Mouse (Mus musculus) mouse embryonic stem cell (cell line): Measurements from ENCODE around the gene Chd6.
"Not testable (repeated sequence)": the region's sequence is repeated elsewhere in the genome, so short reads cannot be mapped to it uniquely, and the experiment has no call there.

Experiments
- in situ Hi-C, 2 experiments: fragments of 300-500 bp; cut with MboI; formaldehyde crosslinking; loops; 1 replicate in 1 of 2; 3 replicates in 1 of 2; pipeline ENCODE4 v1.14.3; 2019 to 2020; ENCODE audit warnings: low sequenced_read_pairs in 2 of 2, low pct_unique_long_range_greater_than_20kb in 1 of 2, mixed read lengths in 1 of 2; ENCODE audit not compliant: unreplicated experiment in 1 of 2

The Chd6 gene

GRCm38 (mm10) chr2:160996987-160997763 lies 111.7 kb downstream of the Chd6 start:
- in situ Hi-C loops = no loop called here

GRCm38 (mm10) chr2:160994181-160994580 lies 114.7 kb downstream of the Chd6 start:
- in situ Hi-C loops = no loop called here

DNA sequence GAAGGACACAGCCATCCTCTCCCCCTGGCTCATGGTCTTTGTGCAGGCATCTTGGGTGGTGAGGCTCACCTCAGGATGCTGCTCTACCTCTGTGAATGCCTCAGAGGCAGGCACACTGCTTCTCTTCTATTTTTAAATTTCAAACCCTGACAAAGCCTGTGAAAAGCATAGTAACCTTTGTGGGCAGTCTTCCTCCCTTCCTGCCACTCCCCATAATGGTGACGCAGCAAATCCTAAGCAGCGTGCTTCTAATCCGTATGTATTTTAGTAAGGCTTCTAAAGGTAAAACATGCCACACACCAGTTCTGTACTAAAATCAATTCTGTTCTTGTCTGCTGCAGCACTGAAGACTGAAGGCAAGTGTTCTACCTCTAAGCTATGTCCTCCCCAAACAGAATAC lies 116.4 kb downstream of the Chd6 start:
- in situ Hi-C loops = no loop called here

DNA sequence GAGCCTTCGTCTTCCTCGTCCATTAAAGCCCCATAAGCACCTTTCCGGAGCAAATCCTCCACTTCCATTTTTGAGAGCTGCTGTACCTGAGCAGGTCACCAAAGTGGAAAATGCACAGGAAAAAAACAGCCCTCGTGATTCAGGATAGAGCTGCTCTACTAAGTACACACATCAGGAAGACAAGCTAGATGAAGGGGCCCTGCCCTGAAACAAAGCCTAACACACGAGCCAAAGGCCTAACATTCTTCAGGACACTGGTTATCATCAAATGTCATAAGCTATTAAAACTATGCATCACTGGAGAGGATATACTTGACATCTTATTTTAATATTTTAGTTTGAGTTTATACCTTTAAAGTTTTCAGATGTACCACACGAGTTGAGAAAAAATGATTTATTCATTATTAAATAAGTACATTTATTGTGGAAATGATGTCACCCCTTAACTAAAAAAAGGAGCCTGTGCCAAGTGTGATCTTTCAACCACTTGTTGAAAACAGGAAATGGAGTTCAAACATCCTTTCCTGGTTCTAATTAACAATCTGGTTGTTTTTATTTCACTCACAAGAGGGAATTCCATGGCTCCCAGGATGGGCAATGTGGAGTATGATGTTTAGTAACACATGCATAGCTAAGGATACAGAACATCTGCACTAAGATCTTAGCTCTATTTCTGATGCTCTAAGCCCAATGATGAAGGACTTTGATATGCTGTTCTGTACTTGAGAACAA lies 118.4 kb downstream of the Chd6 start:
- in situ Hi-C loops = no loop called here

DNA sequence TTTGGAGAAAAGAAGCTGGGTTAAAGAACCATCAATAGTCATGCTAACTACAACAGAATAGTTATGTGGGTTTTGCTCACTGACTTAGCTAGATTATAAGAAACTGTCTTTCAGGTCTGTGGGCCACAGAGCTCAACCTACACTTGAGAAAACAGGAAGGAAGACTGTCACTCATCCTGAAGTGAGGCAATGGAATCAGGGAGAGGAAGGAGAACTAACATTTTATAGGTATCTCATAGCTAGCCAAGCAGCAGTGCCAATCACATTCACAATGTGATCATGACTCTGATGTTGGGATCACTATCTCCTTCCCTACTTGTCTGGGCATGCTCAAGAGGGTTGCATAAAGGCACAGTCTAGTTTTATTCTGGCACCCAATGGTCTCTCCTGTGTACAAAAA lies 121.4 kb downstream of the Chd6 start:
- in situ Hi-C loops = no loop called here

GRCm38 (mm10) chr2:160982636-160983035 lies 126.2 kb downstream of the Chd6 start:
- in situ Hi-C loops = no loop called here

DNA sequence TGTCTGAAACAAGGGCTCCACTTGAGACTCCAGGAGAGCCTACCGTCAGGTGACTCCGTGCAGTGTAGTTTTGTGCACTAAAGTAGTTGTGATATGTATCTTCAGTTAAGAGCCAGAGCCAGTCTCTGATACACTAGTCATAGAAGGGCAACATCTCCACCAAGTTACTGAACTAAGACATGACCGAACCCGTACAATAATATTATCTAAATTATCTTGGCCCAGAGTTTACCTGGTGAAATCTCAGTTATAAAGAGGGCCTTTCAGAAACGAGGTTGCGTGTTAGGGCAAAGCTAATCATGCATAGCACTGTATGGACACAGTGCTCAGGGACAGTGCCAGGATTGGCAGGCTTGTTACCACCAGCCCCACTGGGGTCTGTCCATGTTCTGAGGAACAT lies 127.1 kb downstream of the Chd6 start:
- in situ Hi-C loops = no loop called here

DNA sequence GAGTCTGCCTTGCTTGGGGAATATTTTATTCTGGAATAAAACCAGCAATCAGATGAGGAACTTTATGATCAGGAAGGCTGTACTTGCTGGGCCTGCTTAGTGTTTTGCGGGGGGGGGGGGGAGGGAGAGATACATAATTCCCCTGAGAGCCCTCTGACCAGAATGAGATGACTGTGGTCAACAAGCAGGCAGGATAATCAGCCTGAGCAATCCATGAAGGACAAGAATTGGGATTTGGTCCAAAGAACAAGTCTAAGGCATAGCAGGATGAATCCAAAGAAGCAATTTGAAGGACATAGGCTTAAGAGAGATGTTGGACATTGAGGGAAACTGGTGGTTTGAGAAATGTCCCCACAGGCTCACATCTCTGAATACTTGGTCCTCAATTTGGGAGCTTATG lies 130.2 kb downstream of the Chd6 start:
- in situ Hi-C loops = no loop called here

DNA sequence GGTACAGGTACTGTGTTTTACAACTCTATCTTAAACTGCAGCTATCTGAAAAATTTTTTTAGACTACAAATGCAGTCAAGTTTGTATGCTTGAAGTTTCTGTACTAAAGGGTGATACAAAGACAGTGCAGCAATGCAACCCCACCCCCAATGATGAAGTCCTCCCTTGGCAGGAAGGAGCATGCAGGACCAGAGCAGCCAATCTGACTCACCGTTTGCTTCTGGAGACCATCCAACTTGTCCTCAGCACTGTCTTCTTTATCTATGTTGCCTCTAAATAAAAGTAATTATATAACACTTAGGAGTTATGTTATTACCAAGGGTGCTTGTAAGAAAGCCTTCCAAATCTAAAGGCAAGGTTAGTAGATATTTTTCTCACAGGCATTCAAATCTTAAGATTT lies 131.6 kb downstream of the Chd6 start:
- in situ Hi-C loops = no loop called here

DNA sequence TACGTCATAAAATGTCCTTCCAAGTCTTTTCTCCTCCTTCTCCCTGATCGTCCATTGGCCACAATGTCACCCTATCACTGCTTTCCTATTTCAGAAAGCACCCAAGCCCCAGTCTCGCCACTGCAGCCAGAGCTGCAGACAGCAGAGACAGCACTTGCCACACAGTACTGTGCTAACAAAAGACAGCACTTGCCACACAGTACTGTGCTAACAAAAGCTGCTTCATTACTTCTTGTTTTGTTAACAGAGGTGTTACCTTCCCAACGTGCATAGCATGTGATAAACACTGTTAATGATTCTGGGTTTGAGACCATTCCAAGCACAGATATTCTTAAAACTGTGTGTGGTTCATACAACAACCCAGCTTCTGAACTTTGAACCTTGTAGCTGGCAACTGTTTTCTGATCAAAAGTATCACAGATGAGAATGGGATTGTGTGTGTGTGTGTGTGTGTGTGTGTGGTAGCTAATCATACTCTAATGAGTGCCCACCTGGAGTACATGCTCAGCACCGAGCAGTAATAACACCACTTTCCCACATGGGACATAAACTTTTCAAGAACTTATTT lies 135.1 kb downstream of the Chd6 start:
- in situ Hi-C loops = no loop called here

GRCm38 (mm10) chr2:160972103-160972792 lies 136.6 kb downstream of the Chd6 start:
- in situ Hi-C loops = no loop called here

- in situ Hi-C loops = no loop called here
Observed at GRCm38 (mm10) chr2:160962149-160962548, 146.7 kb downstream of the Chd6 start.

GRCm38 (mm10) chr2:160960956-160961646 lies 147.8 kb downstream of the Chd6 start:
- in situ Hi-C loops = no loop called here

DNA sequence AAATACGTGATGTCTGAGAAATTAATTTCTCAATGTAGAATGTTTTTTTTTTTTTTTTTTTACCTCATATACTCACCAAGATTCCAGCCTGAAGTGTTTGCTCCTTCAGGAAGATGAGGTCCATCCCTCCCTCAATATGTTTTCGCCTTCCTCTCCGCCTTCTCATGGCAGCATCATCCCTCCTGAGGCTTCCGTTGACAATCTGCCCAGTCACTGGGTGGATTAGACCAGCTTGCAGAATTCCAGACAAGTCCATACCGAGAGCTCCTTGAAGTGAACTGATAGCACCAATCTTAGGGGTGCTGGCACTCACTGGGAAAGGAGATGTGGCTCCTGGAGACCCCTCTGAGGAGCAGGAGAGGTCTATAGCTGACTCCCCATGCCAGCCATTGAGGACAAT lies 149.0 kb downstream of the Chd6 start:
- in situ Hi-C loops = no loop called here

DNA sequence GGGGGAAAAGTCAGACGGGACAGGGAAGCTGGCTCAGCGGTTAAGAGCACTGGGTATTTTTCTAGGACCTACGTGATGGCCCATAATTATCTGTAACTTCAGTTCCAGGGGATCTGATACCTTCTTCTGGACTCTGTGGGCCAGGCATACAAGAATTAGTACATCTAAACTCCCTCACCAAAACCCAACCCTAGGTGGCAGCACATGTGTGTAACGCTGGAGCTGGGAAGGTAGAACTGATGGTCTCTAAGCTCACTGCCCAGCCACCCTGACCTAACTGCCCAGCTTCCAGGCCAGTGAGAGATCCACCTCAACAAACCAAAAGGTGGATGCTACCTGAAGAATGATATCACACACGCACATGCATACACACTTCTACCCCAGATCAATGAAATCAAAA lies 150.1 kb downstream of the Chd6 start:
- in situ Hi-C loops = no loop called here

- in situ Hi-C loops = not testable (repeated sequence)
Observed at GRCm38 (mm10) chr2:160957801-160958200, 151.1 kb downstream of the Chd6 start.

DNA sequence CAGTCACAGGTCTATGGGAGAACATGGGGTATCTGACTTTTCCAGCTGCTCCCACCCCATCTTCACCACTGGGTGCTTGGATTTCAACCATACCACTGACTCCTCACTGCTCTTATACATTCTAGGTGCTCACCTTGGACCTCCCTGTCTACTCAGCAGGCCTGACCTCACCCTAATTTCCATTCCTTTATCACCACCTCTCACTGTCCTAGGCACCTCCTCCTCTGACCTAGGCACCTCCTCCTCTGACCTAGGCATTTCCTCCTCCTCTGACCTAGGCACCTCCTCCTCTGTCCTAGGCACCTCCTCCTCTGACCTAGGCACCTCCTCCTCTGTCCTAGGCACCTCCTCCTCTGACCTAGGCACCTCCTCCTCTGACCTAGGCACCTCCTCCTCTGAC lies 151.6 kb downstream of the Chd6 start:
- in situ Hi-C loops = not testable (repeated sequence)

- in situ Hi-C loops = no loop called here
Observed at GRCm38 (mm10) chr2:160955331-160955730, 153.5 kb downstream of the Chd6 start.

DNA sequence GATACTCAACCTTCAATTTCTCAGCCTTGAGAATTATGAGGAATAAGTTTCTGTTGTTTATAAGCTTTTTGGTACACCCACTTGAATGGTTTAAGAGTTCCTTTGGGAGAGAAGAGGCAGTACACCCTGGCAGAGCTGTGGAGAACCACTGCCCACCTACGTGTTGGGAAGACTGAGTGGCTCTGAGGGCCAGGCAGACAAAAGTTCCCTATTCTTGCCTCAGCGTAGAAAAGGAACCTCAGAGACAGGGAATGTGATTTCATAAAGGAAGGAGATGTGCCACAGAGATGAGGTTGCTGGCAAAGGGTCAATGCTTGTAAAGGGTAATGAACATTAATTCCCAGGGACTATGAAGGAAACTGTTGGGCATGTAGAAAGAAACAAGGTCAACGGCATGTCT lies 154.3 kb downstream of the Chd6 start:
- in situ Hi-C loops = no loop called here
